ENCODE assay signal across 7 mouse cellular contexts in the genomic region with DNA sequence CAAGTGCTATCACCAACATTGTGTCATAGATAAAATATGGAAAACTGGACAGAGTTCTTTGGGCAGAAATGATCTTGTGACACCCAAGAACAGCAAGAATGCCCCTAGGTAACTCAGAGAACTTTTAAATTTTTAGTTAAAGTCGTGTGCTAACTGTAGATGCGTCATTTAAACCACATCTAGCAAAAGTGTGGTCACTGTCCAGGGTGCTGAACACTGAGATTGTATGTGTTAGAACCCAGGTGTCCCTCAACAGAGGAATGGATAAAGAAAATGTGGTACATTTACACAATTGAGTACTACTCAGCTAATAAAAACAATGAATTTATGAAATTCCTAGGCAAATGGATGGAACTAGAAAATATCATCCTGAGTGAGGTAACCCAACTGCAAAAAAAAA. TPM values are rescaled to one million over a fixed set of nuclear protein-coding genes. Genes with fewer than 3 reads are reported as not detected.
DNase-seq lines count a peak whose midpoint lies in the region; ATAC-seq lines count a peak whose summit lies in the region.
"Not testable (repeated sequence)": the region's sequence is repeated elsewhere in the genome, so short reads cannot be mapped to it uniquely, and the experiment has no call there.

No protein-coding gene starts in this region.

- not testable (repeated sequence) for H3K36me3 ChIP-seq in ES-E14 (ENCODE audit: control insufficient read depth, insufficient read depth, low read length, poor library complexity, severe bottlenecking); hindbrain, embryonic 11.5 days (ENCODE audit: control insufficient read depth, insufficient read depth, low read length)

- not testable (repeated sequence) for H3K4me2 ChIP-seq in hindbrain, embryonic 11.5 days (replicated peaks; ENCODE audit: low read depth, low read length)

- in situ Hi-C loops in ES-E14 (cut with MboI; ENCODE audit: low sequenced_read_pairs in 2 of 2, unreplicated experiment in 2 of 2), result not testable (repeated sequence)

- not testable (repeated sequence) for H3K9ac ChIP-seq in ES-E14 (ENCODE audit: insufficient read depth, low read depth, low read length, poor library complexity, severe bottlenecking); hindbrain, embryonic 11.5 days (ENCODE audit: low read depth, low read length)

- 59% methylated on average over 2 of the region's 2 CpGs for WGBS in hindbrain, embryonic 11.5 days

- not testable (repeated sequence) for H3K4me1 ChIP-seq in ES-E14 (ENCODE audit: control insufficient read depth in 2 of 2, insufficient read depth in 2 of 2, low read length in 2 of 2, poor library complexity in 1 of 2); hindbrain, embryonic 11.5 days (replicated peaks; ENCODE audit: control insufficient read depth, insufficient read depth, low read length)

- H3K4me3 ChIP-seq in ES-E14 (ENCODE audit: insufficient read depth in 1 of 2, low read depth in 1 of 2, low read length in 2 of 2, poor library complexity in 1 of 2, severe bottlenecking in 1 of 2); hindbrain, embryonic 11.5 days (ENCODE audit: low read depth, low read length): not testable (repeated sequence)

- not testable (repeated sequence) for H3K27ac ChIP-seq in ES-E14 (ENCODE audit: insufficient read depth, low read depth, low read length, poor library complexity, severe bottlenecking); hindbrain, embryonic 11.5 days (ENCODE audit: low read depth, low read length)

- not testable (repeated sequence) for H3K9me3 ChIP-seq in ES-E14 (ENCODE audit: control insufficient read depth, insufficient read depth, low read depth, low read length); hindbrain, embryonic 11.5 days (ENCODE audit: control insufficient read depth, low read length)

- ATAC-seq in hindbrain, embryonic 11.5 days (ENCODE audit: low FRiP score), result not testable (repeated sequence)

- not testable (repeated sequence) for H3K27me3 ChIP-seq in hindbrain, embryonic 11.5 days (ENCODE audit: control insufficient read depth, insufficient read depth, low read length)

- peak; percentile 30 for DNase-seq in ES-E14 (ENCODE audit: low read depth, low spot score)
- peak; percentile 10 to 40 for DNase-seq in adrenal gland, postnatal 36 days
- DNase-seq in embryo, embryonic 9.5 days (ENCODE audit: extremely low spot score), result peak; percentile 22
- DNase-seq in hindbrain, embryonic 11.5 days (ENCODE audit: low spot score), result peak; percentile 42
- peak; percentile 69 to 73 for DNase-seq in kidney, postnatal 4 days
- peak; percentile 65 for DNase-seq in mesoderm, embryonic 11.5 days (ENCODE audit: low read depth, low spot score)
- DNase-seq in testis, postnatal 10 days (ENCODE audit: low spot score), result peak; percentile 47

RNA-seq across cellular contexts. Expression of gene Nmnat3, which starts 52.5 kb away (rescaled TPM):
- 0.48 and 0.62 TPM in 2 replicates for total RNA-seq in ES-E14 (2012; rRNA removed)
- total RNA-seq in adrenal gland, postnatal 36 days (2021), result 10 to 100 TPM; 15.8 to 16.9 TPM
- polyA plus RNA-seq in hindbrain, embryonic 11.5 days (2014; fragmentation: Nextera tagmentation; extraction: Ambion mirVana), result 2.0 and 3.2 TPM in 2 replicates

Comparison
In these comparisons a context has a peak if more than half of its experiments do, and no peak if none do; other contexts are left out.
1. RNA of gene Nmnat3, which starts 52.5 kb away (total RNA-seq): 15.8 to 16.9 TPM in adrenal gland, postnatal 36 days; 0.48 to 0.62 TPM in ES-E14; every median in the first group is over 10 times any median in the second.
2. Peak in every context shown above with its lines, with median percentiles within 50 percentile points of each other: DNase-seq.